Mouse (Mus musculus): ENCODE data around the gene Atg4b. TPM values are rescaled to one million over a fixed set of nuclear protein-coding genes. Genes with fewer than 3 reads are reported as not detected.
A peak's percentile ranks its signal among the peaks of the same experiment; 100 is the strongest.

Gene Atg4b
- total and polyA plus RNA-seq, 3 experiments: 27.7 to 36.4 (median 33.6) TPM

- Histone ChIP-seq H3K4me3 (no peak overlapping the region), H3K4me1 (ENCODE audit: control insufficient read depth, insufficient read depth, low read length) (peaks cover 4% of the 10 kb centered on the region), H3K36me3 (ENCODE audit: control insufficient read depth, insufficient read depth, low read length) (peaks cover 8% of the 10 kb centered on the region), H3K27me3 (ENCODE audit: control insufficient read depth, insufficient read depth, low read length) (no peaks in the 10 kb centered on the region), H3K9ac (ENCODE audit: low read depth, low read length) (no peak overlapping the region), H3K79me2 (replicated peaks; ENCODE audit: control insufficient read depth, insufficient read depth, low read length) (no peaks in the 10 kb centered on the region; the same call in 1 of the 2 replicates), H3K27ac (no peak overlapping the region)
- WGBS: 56% methylated on average over 5 of the region's 5 CpGs
- TF ChIP-seq EP300 (IDR thresholded peaks at IDR 0.05; ENCODE audit: insufficient read depth, low read depth, low read length): no peak
- no peak for TF ChIP-seq CTCF (IDR thresholded peaks at IDR 0.05)
- TF ChIP-seq POLR2A (IDR thresholded peaks at IDR 0.05; ENCODE audit: insufficient read depth, low read depth, low read length): no peak
- intact Hi-C loops (cut with DNase I): no loop called here
- DNase-seq: no peak
These were observed 5.1 kb upstream of the Atg4b start for GRCm38 (mm10) chr1:93746179-93746578.

GRCm38 (mm10) chr1:93748539-93748938 lies 2.8 kb upstream of the Atg4b start:
- no peak for DNase-seq
- 90% methylated on average over 1 of the region's 1 CpGs for WGBS
- Histone ChIP-seq H3K79me2 (replicated peaks; ENCODE audit: control insufficient read depth, insufficient read depth, low read length) (no peaks in the 10 kb centered on the region; the same call in 1 of the 2 replicates), H3K36me3 (ENCODE audit: control insufficient read depth, insufficient read depth, low read length) (0 out of 2 replicates have a peak, but pooled peaks cover 2% of the 10 kb centered on the region), H3K27ac (no peak overlapping the region), H3K4me1 (ENCODE audit: control insufficient read depth, insufficient read depth, low read length) (peaks cover under 1% of the 10 kb centered on the region; the same call in 1 of the 2 replicates), H3K27me3 (ENCODE audit: control insufficient read depth, insufficient read depth, low read length) (no peaks in the 10 kb centered on the region), H3K9ac (ENCODE audit: low read depth, low read length) (no peak overlapping the region), H3K4me3 (no peak overlapping the region)
- TF ChIP-seq POLR2A (IDR thresholded peaks at IDR 0.05; ENCODE audit: insufficient read depth, low read depth, low read length): no peak
- intact Hi-C loops (cut with DNase I): no loop called here

- intact Hi-C loops (cut with DNase I): loop anchor here (2.0 to 10.0 kb wide), 4 partner anchors 49 to 309 kb away; partner anchors contain the start of gene Ing5
- Histone ChIP-seq H3K4me3 (peak overlapping the region; percentile 86), H3K27ac (peak overlapping the region; percentile 87), H3K79me2 (replicated peaks; ENCODE audit: control insufficient read depth, insufficient read depth, low read length) (peaks cover 4% of the 10 kb centered on the region; the same call in 1 of the 2 replicates), H3K9ac (ENCODE audit: low read depth, low read length) (peak overlapping the region; percentile 88), H3K27me3 (ENCODE audit: control insufficient read depth, insufficient read depth, low read length) (no peaks in the 10 kb centered on the region), H3K4me1 (ENCODE audit: control insufficient read depth, insufficient read depth, low read length) (peaks cover 3% of the 10 kb centered on the region; the same call in 1 of the 2 replicates), H3K36me3 (ENCODE audit: control insufficient read depth, insufficient read depth, low read length) (no peaks in the 10 kb centered on the region; the same call in none of the 2 replicates)
- WGBS: under 1% methylated on average over 59 of the region's 59 CpGs
- DNase-seq: no peak
- TF ChIP-seq EP300 (IDR thresholded peaks at IDR 0.05; ENCODE audit: insufficient read depth, low read depth, low read length) (no peak), POLR2A (IDR thresholded peaks at IDR 0.05; ENCODE audit: insufficient read depth, low read depth, low read length) (no peak), CTCF (IDR thresholded peaks at IDR 0.05) (no peak)
These were observed 2.7 kb downstream of the Atg4b start for GRCm38 (mm10) chr1:93753911-93754572.

- Histone ChIP-seq H3K79me2 (replicated peaks; ENCODE audit: control insufficient read depth, insufficient read depth, low read length) (peaks cover 9% of the 10 kb centered on the region), H3K4me1 (ENCODE audit: control insufficient read depth, insufficient read depth, low read length) (peaks cover 3% of the 10 kb centered on the region; the same call in 1 of the 2 replicates), H3K27me3 (ENCODE audit: control insufficient read depth, insufficient read depth, low read length) (no peaks in the 10 kb centered on the region), H3K9ac (ENCODE audit: low read depth, low read length) (peak within 1 kb of the TSS; percentile 88), H3K27ac (peak within 1 kb of the TSS; percentile 87), H3K4me3 (peak within 1 kb of the TSS; percentile 86), H3K36me3 (ENCODE audit: control insufficient read depth, insufficient read depth, low read length) (no peaks in the 10 kb centered on the region; the same call in none of the 2 replicates)
- DNase-seq: peak; percentile 95 to 97
- no peak for TF ChIP-seq CTCF (IDR thresholded peaks at IDR 0.05)
- peak; percentile 74; the same call in 1 of the 2 replicates for TF ChIP-seq POLR2A (IDR thresholded peaks at IDR 0.05; ENCODE audit: insufficient read depth, low read depth, low read length)
- TF ChIP-seq EP300 (IDR thresholded peaks at IDR 0.05; ENCODE audit: insufficient read depth, low read depth, low read length): no peak
- under 1% methylated on average over 103 of the region's 121 CpGs for WGBS
- intact Hi-C loops (cut with DNase I): loop anchor here (2.0 to 10.0 kb wide), 4 partner anchors 48 to 310 kb away; partner anchors contain the start of gene Ing5
These were observed 3.4 kb downstream of the Atg4b start, which contains the start of gene Thap4 for GRCm38 (mm10) chr1:93754573-93755290. Gene Thap4 (minus strand): TSS chr1:93754864.

GRCm38 (mm10) chr1:93755291-93755610 lies 4.0 kb downstream of the Atg4b start:
- DNase-seq: no peak
- no peak for TF ChIP-seq POLR2A (IDR thresholded peaks at IDR 0.05; ENCODE audit: insufficient read depth, low read depth, low read length)
- no peak for TF ChIP-seq CTCF (IDR thresholded peaks at IDR 0.05)
- Histone ChIP-seq H3K4me1 (ENCODE audit: control insufficient read depth, insufficient read depth, low read length) (peaks cover 3% of the 10 kb centered on the region; the same call in 1 of the 2 replicates), H3K4me3 (peak overlapping the region; percentile 86), H3K79me2 (replicated peaks; ENCODE audit: control insufficient read depth, insufficient read depth, low read length) (peaks cover 10% of the 10 kb centered on the region), H3K36me3 (ENCODE audit: control insufficient read depth, insufficient read depth, low read length) (no peaks in the 10 kb centered on the region; the same call in none of the 2 replicates), H3K27ac (peak overlapping the region; percentile 87), H3K27me3 (ENCODE audit: control insufficient read depth, insufficient read depth, low read length) (no peaks in the 10 kb centered on the region), H3K9ac (ENCODE audit: low read depth, low read length) (peak overlapping the region; percentile 79)
- under 1% methylated on average over 13 of the region's 13 CpGs for WGBS
- intact Hi-C loops (cut with DNase I): loop anchor here (2.0 to 10.0 kb wide), 4 partner anchors 48 to 310 kb away; partner anchors contain the start of gene Ing5
